Mouse (Mus musculus): ENCODE data around the gene Ppfibp2. TPM values are rescaled to one million over a fixed set of nuclear protein-coding genes. Genes with fewer than 3 reads are reported as not detected.

Gene Ppfibp2
- polyA plus RNA-seq, 1 experiment from 2014 or later = 6.0 TPM

- H3K27me3 ChIP-seq (ENCODE audit: control insufficient read depth, insufficient read depth, low read length) = no peaks in the 10 kb centered on the region
- WGBS = 79% methylated on average over 6 of the region's 6 CpGs
- H3K36me3 ChIP-seq (ENCODE audit: control insufficient read depth, insufficient read depth, low read length) = no peaks in the 10 kb centered on the region
- DNase-seq (ENCODE audit: low spot score) = no peak
- H3K4me2 ChIP-seq (ENCODE audit: low read depth) = no peak overlapping the region
- no peak overlapping the region for H3K9ac ChIP-seq (ENCODE audit: low read length)
- ATAC-seq (ENCODE audit: insufficient read depth, low FRiP score, low TSS enrichment) = no peak
- H3K4me3 ChIP-seq (ENCODE audit: low read depth, low read length) = no peak overlapping the region
- no peaks in the 10 kb centered on the region for H3K4me1 ChIP-seq (ENCODE audit: control insufficient read depth, insufficient read depth, low read length)
- H3K9me3 ChIP-seq (ENCODE audit: control insufficient read depth, low read length) = no peaks in the 10 kb centered on the region
- H3K27ac ChIP-seq (ENCODE audit: low read depth, low read length) = no peak overlapping the region
Observed at GRCm38 (mm10) chr7:107712743-107713142, 117.7 kb downstream of the Ppfibp2 start.

- H3K4me3 ChIP-seq (ENCODE audit: low read depth, low read length) = no peak overlapping the region
- H3K9me3 ChIP-seq (ENCODE audit: control insufficient read depth, low read length) = no peaks in the 10 kb centered on the region
- no peaks in the 10 kb centered on the region for H3K27me3 ChIP-seq (ENCODE audit: control insufficient read depth, insufficient read depth, low read length)
- H3K27ac ChIP-seq (ENCODE audit: low read depth, low read length) = no peak overlapping the region
- no peak overlapping the region for H3K4me2 ChIP-seq (ENCODE audit: low read depth)
- WGBS = 86% methylated on average over 5 of the region's 5 CpGs
- DNase-seq (ENCODE audit: low spot score) (no peak), ATAC-seq (ENCODE audit: insufficient read depth, low FRiP score, low TSS enrichment) (no peak)
- no peak overlapping the region for H3K9ac ChIP-seq (ENCODE audit: low read length)
- no peaks in the 10 kb centered on the region for H3K36me3 ChIP-seq (ENCODE audit: control insufficient read depth, insufficient read depth, low read length)
- H3K4me1 ChIP-seq (ENCODE audit: control insufficient read depth, insufficient read depth, low read length) = no peaks in the 10 kb centered on the region
Observed at GRCm38 (mm10) chr7:107714067-107714466, 119.1 kb downstream of the Ppfibp2 start.

- ATAC-seq (ENCODE audit: insufficient read depth, low FRiP score, low TSS enrichment) = no peak
Observed at GRCm38 (mm10) chr7:107720771-107721170, 125.8 kb downstream of the Ppfibp2 start.

GRCm38 (mm10) chr7:107722536-107722935, 127.5 kb downstream of the Ppfibp2 start:
- WGBS = 93% methylated on average over 4 of the region's 4 CpGs

More at GRCm38 (mm10) chr7:107720771-107721170, 125.8 kb downstream of the Ppfibp2 start:
- H3K9me3 ChIP-seq (ENCODE audit: control insufficient read depth, low read length) = no peaks in the 10 kb centered on the region
- no peak overlapping the region for H3K27ac ChIP-seq (ENCODE audit: low read depth, low read length)
- no peak overlapping the region for H3K4me2 ChIP-seq (ENCODE audit: low read depth)
- H3K9ac ChIP-seq (ENCODE audit: low read length) = no peak overlapping the region
- no peaks in the 10 kb centered on the region for H3K4me1 ChIP-seq (ENCODE audit: control insufficient read depth, insufficient read depth, low read length)
- no peak overlapping the region for H3K4me3 ChIP-seq (ENCODE audit: low read depth, low read length)
- no peak for DNase-seq (ENCODE audit: low spot score)
- no peaks in the 10 kb centered on the region for H3K27me3 ChIP-seq (ENCODE audit: control insufficient read depth, insufficient read depth, low read length)
- 92% methylated on average over 1 of the region's 1 CpGs for WGBS
- no peaks in the 10 kb centered on the region; the same call in 1 of the 2 replicates for H3K36me3 ChIP-seq (ENCODE audit: control insufficient read depth, insufficient read depth, low read length)

GRCm38 (mm10) chr7:107727538-107727937, 132.5 kb downstream of the Ppfibp2 start:
- no peak for DNase-seq (ENCODE audit: low spot score)
- no peaks in the 10 kb centered on the region for H3K9me3 ChIP-seq (ENCODE audit: control insufficient read depth, low read length)

More at GRCm38 (mm10) chr7:107722536-107722935, 127.5 kb downstream of the Ppfibp2 start:
- Histone ChIP-seq H3K27ac (ENCODE audit: low read depth, low read length) (no peak overlapping the region), H3K36me3 (ENCODE audit: control insufficient read depth, insufficient read depth, low read length) (no peaks in the 10 kb centered on the region; the same call in 1 of the 2 replicates), H3K9ac (ENCODE audit: low read length) (no peak overlapping the region), H3K4me1 (ENCODE audit: control insufficient read depth, insufficient read depth, low read length) (no peaks in the 10 kb centered on the region), H3K9me3 (ENCODE audit: control insufficient read depth, low read length) (no peaks in the 10 kb centered on the region), H3K4me2 (ENCODE audit: low read depth) (no peak overlapping the region), H3K4me3 (ENCODE audit: low read depth, low read length) (no peak overlapping the region), H3K27me3 (ENCODE audit: control insufficient read depth, insufficient read depth, low read length) (no peaks in the 10 kb centered on the region)
- no peak for ATAC-seq (ENCODE audit: insufficient read depth, low FRiP score, low TSS enrichment)
- no peak for DNase-seq (ENCODE audit: low spot score)

GRCm38 (mm10) chr7:107730587-107730986, 135.6 kb downstream of the Ppfibp2 start:
- Histone ChIP-seq H3K27ac (ENCODE audit: low read depth, low read length) (no peak overlapping the region), H3K4me2 (ENCODE audit: low read depth) (no peak overlapping the region), H3K9ac (ENCODE audit: low read length) (no peak overlapping the region), H3K9me3 (ENCODE audit: control insufficient read depth, low read length) (no peaks in the 10 kb centered on the region), H3K4me1 (ENCODE audit: control insufficient read depth, insufficient read depth, low read length) (no peaks in the 10 kb centered on the region), H3K27me3 (ENCODE audit: control insufficient read depth, insufficient read depth, low read length) (no peaks in the 10 kb centered on the region), H3K36me3 (ENCODE audit: control insufficient read depth, insufficient read depth, low read length) (no peaks in the 10 kb centered on the region), H3K4me3 (ENCODE audit: low read depth, low read length) (no peak overlapping the region)
- 89% methylated on average over 10 of the region's 10 CpGs for WGBS
- ATAC-seq (ENCODE audit: insufficient read depth, low FRiP score, low TSS enrichment) (no peak), DNase-seq (ENCODE audit: low spot score) (no peak)

More at GRCm38 (mm10) chr7:107727538-107727937, 132.5 kb downstream of the Ppfibp2 start:
- WGBS = 69% methylated on average over 3 of the region's 3 CpGs
- Histone ChIP-seq H3K4me3 (ENCODE audit: low read depth, low read length) (no peak overlapping the region), H3K27me3 (ENCODE audit: control insufficient read depth, insufficient read depth, low read length) (no peaks in the 10 kb centered on the region), H3K4me1 (ENCODE audit: control insufficient read depth, insufficient read depth, low read length) (no peaks in the 10 kb centered on the region), H3K9ac (ENCODE audit: low read length) (no peak overlapping the region), H3K27ac (ENCODE audit: low read depth, low read length) (no peak overlapping the region), H3K36me3 (ENCODE audit: control insufficient read depth, insufficient read depth, low read length) (no peaks in the 10 kb centered on the region), H3K4me2 (ENCODE audit: low read depth) (no peak overlapping the region)
- no peak for ATAC-seq (ENCODE audit: insufficient read depth, low FRiP score, low TSS enrichment)

- Histone ChIP-seq H3K36me3 (ENCODE audit: control insufficient read depth, insufficient read depth, low read length) (no peaks in the 10 kb centered on the region), H3K4me2 (ENCODE audit: low read depth) (no peak overlapping the region), H3K4me1 (ENCODE audit: control insufficient read depth, insufficient read depth, low read length) (no peaks in the 10 kb centered on the region), H3K27me3 (ENCODE audit: control insufficient read depth, insufficient read depth, low read length) (no peaks in the 10 kb centered on the region), H3K9me3 (ENCODE audit: control insufficient read depth, low read length) (no peaks in the 10 kb centered on the region), H3K9ac (ENCODE audit: low read length) (no peak overlapping the region), H3K27ac (ENCODE audit: low read depth, low read length) (no peak overlapping the region), H3K4me3 (ENCODE audit: low read depth, low read length) (no peak overlapping the region)
- DNase-seq (ENCODE audit: low spot score) = no peak
- WGBS = 83% methylated on average over 2 of the region's 2 CpGs
- no peak for ATAC-seq (ENCODE audit: insufficient read depth, low FRiP score, low TSS enrichment)
Observed at GRCm38 (mm10) chr7:107733162-107733561, 138.2 kb downstream of the Ppfibp2 start.

GRCm38 (mm10) chr7:107738726-107739125, 143.7 kb downstream of the Ppfibp2 start:
- H3K4me3 ChIP-seq (ENCODE audit: low read depth, low read length) = no peak overlapping the region
- DNase-seq (ENCODE audit: low spot score) (peak; percentile 40), ATAC-seq (ENCODE audit: insufficient read depth, low FRiP score, low TSS enrichment) (no peak)
- H3K27me3 ChIP-seq (ENCODE audit: control insufficient read depth, insufficient read depth, low read length) = no peaks in the 10 kb centered on the region
- H3K9ac ChIP-seq (ENCODE audit: low read length) = no peak overlapping the region
- H3K36me3 ChIP-seq (ENCODE audit: control insufficient read depth, insufficient read depth, low read length) = no peaks in the 10 kb centered on the region
- H3K4me2 ChIP-seq (ENCODE audit: low read depth) = no peak overlapping the region
- H3K27ac ChIP-seq (ENCODE audit: low read depth, low read length) = no peak overlapping the region
- H3K9me3 ChIP-seq (ENCODE audit: control insufficient read depth, low read length) = no peaks in the 10 kb centered on the region
- no peaks in the 10 kb centered on the region for H3K4me1 ChIP-seq (ENCODE audit: control insufficient read depth, insufficient read depth, low read length)
- WGBS = 43% methylated on average over 2 of the region's 2 CpGs

GRCm38 (mm10) chr7:107742963-107743465, 148.0 kb downstream of the Ppfibp2 start:
- Histone ChIP-seq H3K4me2 (ENCODE audit: low read depth) (no peak overlapping the region), H3K36me3 (ENCODE audit: control insufficient read depth, insufficient read depth, low read length) (no peaks in the 10 kb centered on the region), H3K27me3 (ENCODE audit: control insufficient read depth, insufficient read depth, low read length) (no peaks in the 10 kb centered on the region), H3K9me3 (ENCODE audit: control insufficient read depth, low read length) (no peaks in the 10 kb centered on the region), H3K27ac (ENCODE audit: low read depth, low read length) (no peak overlapping the region), H3K4me3 (ENCODE audit: low read depth, low read length) (no peak overlapping the region), H3K9ac (ENCODE audit: low read length) (no peak overlapping the region), H3K4me1 (ENCODE audit: control insufficient read depth, insufficient read depth, low read length) (no peaks in the 10 kb centered on the region)
- 87% methylated on average over 10 of the region's 10 CpGs for WGBS
- no peak for ATAC-seq (ENCODE audit: insufficient read depth, low FRiP score, low TSS enrichment)
- no peak for DNase-seq (ENCODE audit: low spot score)
